Mouse (Mus musculus) spleen, embryonic (tissue): ENCODE measurements around the gene Rad17.

Source experiments
- CTCF ChIA-PET: fragments of 350-600 bp; sonication (Branson Sonifier 250); formaldehyde crosslinking; loops from one replicate; lab custom pipeline; 2022; lab: Charles Lee

Gene Rad17

DNA sequence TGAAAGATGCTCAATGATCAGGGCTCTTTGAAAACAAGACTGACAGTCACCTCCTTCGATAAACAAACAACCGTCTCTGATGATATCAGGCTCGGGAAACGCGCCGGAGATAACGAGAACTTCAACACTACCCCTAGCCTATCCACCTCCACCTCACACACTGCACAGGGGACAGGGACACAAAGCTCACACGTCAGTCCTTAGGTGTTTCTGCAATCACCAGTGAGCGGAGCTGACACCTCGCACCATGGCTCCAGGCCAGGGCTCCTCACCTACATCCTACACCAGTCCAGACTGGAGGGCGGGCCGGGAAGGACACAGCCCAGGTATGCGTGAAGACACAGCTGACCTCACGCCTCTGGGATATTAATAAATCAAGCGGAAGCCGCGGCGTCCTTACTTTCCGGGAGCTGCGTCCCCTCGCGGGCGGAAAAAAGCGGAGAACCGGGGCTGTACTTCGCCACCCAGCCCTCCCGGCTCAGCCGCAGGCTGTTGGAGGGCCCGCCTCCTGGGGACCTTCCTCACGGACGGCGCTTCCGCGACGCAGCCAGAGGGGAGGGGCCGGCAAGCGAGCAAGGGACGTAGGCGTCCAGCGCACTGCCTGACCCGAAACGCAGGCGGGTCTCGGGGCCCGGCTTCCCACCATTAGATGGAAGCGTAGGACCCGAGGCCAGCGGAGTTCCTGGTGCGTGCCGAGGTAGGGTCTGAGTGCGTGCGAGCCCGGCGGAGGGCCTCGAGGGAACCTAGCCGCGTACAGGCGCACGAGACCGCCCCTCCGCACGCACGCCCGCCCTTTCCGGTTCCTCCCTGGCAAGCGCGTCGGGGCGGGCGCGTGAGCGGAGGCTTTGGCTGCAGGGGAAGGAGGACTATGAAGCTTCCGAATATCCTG is at the start of gene Rad17, which contains the start of gene Ak6:
Gene Rad17 (minus strand): TSS at position 502 of the 889 bp plus-strand sequence.
Gene Ak6 (plus strand): TSS at position 430 of the 889 bp plus-strand sequence.
- CTCF ChIA-PET, result interaction anchor here (0.6 kb wide), 3 partner anchors 20 to 72 kb away, joined by 3 to 8 read pairs (median 3); no protein-coding TSS in a partner anchor

DNA sequence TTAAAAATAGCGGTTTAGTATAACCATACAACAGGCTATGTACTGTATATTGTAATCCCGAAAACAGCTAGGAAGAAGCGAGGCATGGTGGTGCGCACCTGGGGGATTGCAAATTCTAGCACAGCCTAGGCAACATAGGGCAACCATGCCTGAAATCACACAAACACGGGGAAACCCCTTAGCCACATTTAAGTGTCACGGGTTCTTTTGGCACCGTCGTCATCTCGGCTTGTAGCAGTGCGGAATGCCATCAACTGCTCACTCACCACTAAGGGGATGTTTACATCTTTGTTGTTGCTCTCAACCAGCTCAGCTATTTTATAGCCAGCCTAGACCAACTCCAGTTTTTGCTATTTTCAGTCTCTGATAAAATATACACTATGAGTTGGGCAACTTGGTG is 48.0 kb upstream of the Rad17 start:
- CTCF ChIA-PET, result no interaction called here

DNA sequence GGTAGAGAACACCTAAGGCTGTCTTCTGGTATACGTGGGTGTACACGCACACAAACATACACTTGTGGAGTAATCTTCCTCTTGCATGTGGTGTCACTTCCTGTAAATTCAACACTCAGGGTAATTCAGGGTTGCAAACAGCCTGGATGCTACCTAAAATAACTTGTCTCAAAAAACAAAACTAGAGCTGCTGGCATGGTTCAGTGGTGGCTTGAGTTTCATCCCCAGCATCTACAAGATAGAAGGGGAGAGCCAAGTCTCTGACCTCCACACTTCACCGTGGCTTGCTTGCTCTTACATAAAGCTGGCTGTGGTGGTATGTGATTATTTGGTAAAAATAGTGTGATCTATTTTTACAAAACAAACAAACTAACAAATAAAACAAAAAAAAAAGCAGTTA is 46.7 kb upstream of the Rad17 start:
- CTCF ChIA-PET, result no interaction called here

DNA sequence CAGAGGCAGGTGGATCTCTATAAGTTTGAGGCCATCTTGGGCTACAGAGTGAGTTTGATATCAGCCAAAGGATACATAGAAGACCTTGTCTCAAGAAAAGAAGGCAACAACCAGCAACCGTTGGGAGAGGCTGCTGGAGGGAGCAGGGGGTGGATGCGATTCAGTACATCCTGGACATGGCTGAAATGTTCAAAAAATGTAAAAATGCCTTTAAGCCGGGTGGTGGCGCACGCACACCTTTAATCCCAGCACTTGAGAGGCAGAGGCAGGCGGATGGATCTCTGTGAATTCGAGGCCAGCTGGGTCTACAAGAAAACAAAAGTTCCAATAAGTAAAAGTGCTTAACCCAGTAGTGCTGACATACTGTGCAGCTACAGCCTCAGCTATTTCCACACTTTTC is 36.7 kb upstream of the Rad17 start:
- CTCF ChIA-PET, result no interaction called here

DNA sequence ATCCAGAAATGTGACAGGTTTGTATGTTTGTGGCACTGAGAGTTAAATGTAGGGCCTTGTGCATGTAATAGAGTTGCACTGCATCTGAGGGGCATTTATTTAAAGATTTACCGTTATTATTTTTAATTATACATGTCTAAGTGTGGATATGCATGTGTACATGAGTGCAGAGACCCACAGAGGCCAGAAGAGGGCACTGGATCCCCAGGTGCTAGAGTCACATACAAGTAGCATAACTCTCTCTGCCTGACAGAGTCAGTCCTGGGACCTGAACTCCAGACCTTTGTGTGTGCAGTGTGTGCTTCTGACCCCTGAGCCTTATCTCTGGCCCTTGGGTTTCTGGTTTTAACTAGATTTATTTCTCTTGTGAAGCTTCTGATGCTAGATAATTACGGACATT is 33.5 kb upstream of the Rad17 start:
- CTCF ChIA-PET, result no interaction called here

DNA sequence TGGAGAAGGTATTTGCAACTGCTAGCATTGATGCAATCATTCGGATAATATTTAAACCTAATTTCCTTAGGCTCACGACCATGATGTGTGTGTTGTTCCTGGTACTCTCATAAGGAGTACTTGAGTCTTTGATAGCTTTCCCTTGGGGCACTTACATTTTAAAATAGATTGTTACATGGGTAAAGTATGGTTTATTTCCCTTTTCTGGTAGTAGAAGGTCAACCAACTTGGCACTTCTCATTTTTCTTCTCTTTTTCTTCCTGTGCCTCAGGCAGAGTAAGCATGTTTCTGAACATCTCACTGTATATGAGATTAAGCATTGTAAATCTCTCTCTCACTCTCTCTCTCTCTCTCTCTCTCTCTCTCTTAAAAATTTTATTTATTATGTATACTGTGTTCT is 32.0 kb upstream of the Rad17 start:
- CTCF ChIA-PET, result no interaction called here

DNA sequence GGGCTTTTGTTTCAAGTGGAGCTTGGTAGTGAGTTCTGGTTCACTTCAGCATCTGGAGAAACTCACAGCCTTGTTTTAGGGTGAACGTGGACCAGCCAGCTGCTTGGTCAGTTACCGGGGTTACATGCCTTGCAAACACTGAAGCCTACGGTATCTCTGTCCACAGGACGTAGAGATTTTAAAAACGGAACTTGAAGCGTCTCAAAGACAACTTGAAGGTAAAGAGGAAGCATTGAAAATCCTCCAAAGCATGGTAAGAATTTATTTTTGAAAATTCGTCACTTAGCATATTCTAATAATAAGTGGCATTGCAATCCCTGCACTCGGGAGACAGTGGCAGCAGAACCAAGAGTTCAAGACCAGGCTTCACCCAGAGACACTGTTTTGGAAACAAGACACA is 30.8 kb upstream of the Rad17 start:
- CTCF ChIA-PET, result interaction anchor here (0.5 to 0.6 kb wide), 2 partner anchors 81 to 140 kb away, joined by 3 to 6 read pairs; no protein-coding TSS in a partner anchor

DNA sequence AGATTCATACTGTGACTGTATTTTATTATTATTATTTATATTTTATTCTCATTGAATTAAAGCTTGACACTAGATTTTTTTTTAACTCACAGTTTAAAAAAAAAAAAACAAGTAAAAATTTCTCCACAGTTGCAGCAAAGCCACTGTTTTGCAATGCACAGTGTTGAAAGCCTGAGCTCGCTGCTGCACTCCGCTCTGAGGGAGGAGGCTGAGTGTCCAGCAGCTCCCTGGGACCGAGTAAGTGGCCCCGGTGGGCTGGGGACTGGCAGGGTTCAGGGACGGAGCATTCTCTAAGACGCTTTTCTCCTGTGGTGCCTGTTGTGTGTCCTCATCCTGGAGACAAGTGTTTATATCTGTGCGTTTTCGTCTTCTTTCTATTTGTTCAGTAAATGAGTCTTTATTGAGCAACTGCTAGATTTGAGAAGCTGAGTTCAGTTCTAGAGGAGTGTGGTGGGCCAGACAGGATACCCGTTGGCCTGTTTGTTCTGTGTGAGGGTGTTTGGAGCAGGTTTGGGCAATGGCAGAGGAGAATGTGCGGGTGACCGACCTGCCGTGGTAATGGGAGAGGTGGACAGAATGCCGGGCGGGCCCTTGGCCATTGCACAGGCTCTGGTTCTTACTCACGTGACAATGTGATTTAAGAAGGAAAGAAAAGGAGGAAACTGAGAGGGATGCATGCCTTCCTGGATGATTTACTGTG is 25.2 kb upstream of the Rad17 start:
- CTCF ChIA-PET, result interaction anchor here (0.6 kb wide), 1 partner anchor 13 kb away, joined by 3 read pairs; no protein-coding TSS in a partner anchor

DNA sequence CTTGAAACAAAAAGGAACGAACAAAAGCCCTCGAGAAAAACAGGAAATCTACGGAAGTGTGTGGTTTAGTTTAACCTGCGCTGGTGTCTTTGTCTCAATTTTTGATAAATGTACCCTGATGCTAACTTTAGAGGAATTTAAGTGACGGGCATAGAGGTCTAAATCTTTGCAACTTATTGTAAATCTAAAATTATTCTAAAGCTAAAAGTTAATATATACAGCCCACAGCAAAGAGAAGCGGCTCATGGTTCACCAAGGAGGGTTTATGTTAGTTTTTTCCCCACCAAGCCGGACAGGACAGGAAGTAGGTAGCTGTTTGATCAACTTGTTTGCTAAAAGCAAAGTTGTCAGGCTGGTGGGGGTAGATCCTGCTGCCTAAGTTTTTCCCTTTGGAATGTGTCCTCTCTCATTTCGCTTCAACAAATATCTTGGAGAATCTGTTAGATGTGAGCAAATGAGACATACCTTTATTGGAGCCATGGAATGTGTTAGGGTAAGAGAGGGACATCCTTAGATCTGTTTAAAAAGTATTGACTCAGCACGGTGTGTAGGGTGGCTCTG is 19.4 kb upstream of the Rad17 start:
- CTCF ChIA-PET, result no interaction called here

DNA sequence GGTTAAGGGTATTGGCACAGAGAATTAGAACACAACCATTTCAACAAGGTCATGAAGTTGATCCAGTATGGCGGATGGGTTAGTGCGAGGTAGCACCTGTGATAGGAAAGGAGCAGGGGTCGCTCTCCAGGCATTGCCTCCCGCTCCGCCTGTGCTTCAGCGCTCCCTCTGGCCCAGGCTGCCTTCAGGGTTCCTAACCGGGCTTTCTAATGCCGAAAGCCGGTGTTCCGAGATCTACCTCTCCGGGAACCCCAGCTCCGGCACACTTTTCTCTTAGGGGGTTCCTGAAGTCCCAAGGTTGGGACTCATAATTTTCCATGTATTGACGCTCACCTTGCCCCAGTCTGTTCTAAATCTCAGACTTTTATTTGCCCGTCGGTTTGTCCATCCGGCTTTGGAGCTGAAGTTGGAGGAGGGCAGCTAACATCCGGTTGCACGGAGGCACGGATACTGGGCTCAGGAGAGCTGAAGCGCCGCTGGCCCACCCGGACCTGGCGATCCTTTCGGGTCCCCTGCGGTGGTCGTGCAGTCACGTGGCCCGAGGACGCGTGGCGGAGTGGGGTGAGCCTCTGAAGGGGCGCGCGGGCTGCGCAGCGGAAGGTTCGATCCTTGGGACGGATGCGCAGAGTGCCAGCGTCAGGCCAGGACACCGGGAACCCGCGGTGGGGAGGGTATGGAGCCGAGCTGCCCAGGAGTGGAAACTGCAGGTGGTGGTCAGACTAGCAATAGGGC is 18.6 kb upstream of the Rad17 start, which contains the start of gene Ccdc125:
Gene Ccdc125 (plus strand): TSS at position 427 of the 732 bp plus-strand sequence.
- CTCF ChIA-PET, result interaction anchor here (0.6 kb wide), 1 partner anchor 118 kb away, joined by 7 read pairs; no protein-coding TSS in a partner anchor

DNA sequence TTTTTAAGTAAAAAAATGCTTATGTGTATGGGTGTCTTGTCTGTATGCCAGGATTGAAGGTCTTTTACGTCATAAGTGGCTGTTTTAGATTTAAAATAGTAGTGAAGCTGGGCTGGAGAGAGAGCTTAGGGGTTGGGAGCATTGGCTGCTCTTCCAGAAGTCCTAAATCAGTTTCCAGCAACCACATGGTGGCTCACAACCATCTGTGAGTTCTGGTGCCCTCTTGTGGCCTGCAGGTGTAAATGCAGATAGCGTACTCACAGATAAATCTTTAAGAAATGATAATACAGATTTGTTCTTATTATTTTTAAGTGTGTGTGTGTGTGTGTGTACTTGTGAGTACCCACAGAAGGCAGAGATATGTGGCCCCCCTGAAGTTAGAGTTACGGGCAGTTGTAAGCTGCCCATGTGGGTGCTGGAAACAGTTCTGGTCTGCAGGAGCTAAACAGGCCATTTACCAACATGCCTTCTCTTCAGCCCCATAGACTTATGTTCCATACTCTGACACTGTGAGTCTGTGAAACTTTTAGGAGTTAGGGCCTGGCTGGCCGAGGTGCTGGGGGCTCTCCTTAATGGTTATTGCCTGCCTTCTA is 9.1 kb upstream of the Rad17 start:
- CTCF ChIA-PET, result interaction anchor here (0.7 to 1.1 kb wide), 3 partner anchors 10 to 16 kb away, joined by 3 to 4 read pairs (median 3); no protein-coding TSS in a partner anchor

DNA sequence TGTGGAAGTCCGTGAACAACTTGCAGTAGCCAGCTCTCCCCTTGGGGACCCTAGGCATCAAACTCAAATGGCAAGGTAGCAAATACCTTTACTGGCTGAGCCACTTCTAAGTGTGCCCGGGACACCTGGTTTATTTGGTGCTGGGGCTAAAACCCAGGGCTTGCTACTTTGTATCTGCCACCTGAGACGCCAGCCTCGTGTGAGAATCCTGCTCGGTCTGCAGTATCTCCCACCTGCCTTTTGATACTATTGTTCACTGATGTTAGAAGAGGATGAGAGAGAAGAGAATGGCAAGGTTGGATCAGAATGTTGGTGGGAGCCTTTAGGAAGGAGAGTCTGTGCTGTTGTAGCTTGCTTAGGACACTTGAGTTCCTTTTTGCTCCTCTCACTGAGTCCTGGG is 7.2 kb upstream of the Rad17 start:
- CTCF ChIA-PET, result no interaction called here

DNA sequence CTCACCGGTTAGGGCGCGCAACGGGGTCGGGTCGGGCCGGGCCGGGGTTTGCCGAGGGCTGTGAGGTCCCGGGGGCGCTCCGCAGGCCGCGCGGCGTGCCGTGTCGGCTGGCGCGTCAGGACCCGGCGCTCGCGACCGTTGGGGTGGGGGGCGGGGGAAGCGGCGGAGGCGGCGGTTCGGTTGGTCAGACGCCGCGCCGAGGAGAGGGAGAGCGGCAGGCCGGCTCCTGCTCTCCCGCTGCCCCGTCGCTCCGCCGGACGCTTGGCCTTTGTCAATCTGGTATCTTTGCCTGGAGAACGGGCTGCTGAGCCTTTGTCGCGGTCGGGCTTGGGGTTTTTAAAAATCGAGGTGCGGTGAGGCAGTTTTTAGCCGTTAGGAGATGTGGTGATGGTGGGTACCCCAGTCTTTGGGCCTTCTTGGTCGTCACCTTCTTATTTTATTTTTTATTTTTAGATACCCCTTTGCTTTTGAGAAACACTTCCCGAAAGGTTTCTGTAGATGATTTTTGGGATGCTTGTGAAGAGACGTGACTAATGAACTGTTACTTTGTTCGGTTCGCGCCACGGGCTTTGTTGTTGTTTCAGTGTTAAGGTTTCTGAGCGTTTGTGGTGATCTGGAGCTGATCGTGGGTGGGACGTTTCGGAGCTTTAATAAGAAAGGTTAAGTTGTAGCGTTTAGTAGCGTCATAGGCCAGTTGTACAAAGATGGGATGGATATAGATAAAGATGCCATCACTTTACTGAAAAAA is 762 bp upstream of the Rad17 start, which contains the start of gene Taf9:
Gene Taf9 (plus strand): TSS at position 141 of the 748 bp plus-strand sequence.
- CTCF ChIA-PET, result interaction anchor here (0.6 kb wide), 2 partner anchors 58 to 71 kb away, joined by 3 to 8 read pairs; no protein-coding TSS in a partner anchor

DNA sequence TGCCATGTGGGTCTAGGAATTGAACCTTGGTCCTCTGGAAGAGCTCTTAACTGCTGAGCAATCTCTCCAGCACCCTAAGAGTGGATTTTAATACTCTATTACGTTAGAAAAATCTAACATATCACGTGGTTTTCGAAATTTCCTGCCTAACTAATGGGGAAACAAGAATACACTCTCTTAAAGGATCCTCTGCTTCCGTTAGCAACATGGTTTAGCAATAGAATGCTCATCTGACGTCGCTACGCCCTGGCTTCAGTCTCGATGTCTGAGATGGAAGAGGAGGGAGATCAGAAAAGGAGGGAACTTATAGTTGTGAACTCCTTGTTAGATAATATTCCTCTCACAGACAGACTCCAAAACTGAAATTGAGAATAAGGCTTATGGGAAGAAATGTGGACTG is 2.6 kb downstream of the Rad17 start:
- CTCF ChIA-PET, result interaction anchor here (0.6 kb wide), 1 partner anchor 60 kb away, joined by 3 read pairs; no protein-coding TSS in a partner anchor

DNA sequence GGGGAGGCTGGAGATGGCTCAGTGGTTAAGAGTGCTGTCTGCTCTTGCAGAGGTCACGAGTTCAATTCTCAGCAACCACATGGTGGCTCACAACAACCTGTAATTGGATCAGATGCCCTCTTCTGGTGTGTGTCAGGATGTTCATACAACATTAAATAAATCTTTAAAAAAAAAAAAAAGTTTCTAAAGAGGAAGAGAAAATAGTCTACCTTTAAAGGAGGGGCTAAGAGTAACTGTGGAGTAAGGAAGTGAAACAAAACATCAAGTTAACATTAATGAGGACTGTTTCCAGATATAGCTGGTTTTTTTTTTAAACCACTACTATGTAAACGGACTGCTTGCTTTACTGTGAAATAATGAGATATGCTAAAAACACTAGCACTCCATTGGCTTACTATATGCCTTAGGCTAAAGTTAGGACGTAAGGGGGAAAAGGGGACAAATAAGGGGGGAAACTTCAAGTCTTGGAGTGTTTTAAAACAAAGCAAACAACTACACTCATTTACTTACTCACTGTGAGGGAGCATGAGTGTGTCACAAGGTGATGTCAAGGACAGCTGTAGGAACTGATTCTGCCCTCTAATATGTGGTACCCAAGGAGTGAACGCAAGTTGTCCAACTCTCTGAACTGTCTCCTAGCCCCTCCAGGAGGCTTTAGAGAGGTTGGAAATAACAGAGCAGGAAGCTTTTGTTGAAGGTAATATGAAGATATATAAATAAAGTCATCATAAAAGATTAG is 8.2 kb downstream of the Rad17 start:
- CTCF ChIA-PET, result interaction anchor here (0.6 kb wide), 1 partner anchor 187 kb away, joined by 8 read pairs; no protein-coding TSS in a partner anchor

DNA sequence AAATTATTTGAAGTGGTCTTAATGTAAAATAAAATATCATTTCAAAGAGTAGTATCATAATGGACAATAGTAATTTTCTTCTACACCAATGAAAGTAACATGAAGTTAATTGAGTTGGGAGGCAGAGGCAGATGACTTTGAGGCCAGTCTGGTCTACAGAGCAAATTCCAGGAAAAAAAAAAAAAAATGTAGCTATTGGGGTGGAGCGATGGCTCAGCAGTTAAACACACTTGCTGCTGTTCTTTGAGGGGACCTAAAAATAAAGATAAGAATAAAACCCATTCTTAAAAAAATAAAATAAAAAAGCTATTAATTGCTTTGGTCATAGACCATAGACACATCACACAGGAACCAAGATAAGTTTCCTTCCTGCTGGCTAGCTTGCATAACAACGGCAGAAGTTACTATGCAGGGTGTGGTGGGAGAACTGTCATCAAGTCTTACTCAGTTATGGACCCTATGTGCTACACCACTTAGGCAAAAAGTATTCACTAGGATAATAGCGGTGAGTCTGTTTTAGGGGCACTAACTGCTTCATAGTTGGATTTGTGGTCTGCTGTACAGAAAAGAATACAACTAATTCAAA is 16.7 kb downstream of the Rad17 start:
- CTCF ChIA-PET, result no interaction called here

DNA sequence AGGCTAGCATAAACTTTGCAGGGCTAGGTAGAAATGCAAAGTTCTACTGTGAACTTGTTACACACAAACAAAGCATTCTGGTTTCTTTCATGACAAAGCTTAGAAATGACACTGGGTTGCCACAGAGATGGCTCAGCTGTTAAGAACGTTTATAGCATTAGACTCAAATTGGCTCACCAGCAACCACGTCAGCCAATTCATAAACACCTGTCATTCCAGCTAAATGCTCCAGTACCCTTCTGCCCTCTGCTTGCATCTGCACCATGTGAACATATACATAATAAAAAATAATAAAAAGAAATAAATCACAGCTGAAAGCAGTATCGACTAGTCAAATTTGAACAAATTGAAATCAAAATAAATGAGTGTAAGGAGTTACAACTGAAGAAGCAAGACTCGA is 28.6 kb downstream of the Rad17 start:
- CTCF ChIA-PET, result no interaction called here

DNA sequence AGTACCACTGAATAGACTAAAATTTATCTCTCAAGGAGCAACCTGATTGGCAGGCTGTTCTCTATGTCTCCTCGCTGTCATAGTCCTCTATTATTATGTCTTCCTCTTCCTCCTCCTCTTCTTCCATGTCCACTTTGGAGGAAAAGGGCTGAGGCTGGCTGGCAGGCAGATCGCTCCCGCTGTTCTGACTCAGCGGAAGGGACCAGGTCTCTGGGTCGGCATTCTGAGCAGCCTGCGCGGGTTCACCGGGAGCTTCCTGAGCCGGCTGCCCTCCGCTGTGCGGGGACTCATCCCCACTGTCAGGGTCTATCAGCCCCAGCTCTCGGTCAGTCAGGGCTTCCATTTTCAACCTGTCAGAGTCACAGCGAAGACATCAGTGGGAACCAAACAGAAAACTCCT is 33.3 kb downstream of the Rad17 start:
- CTCF ChIA-PET, result no interaction called here
